Mouse (Mus musculus) adrenal gland (tissue): ENCODE measurements around the gene Ppp1r3d.

Source experiments
- intact Hi-C: fragments of 180-260 bp; cut with DNase I; formaldehyde crosslinking; loops from one replicate; pipeline ENCODE4 v1.15.1; 2025
- long read RNA-seq, 2 experiments: library from polyadenylated mRNA; unstranded; transcript quantifications; one replicate each; pipeline ENCODE4 v2.0.0; 2020; ENCODE audit warnings: borderline replicate concordance in 1 of 2; ENCODE audit not compliant: insufficient replicate concordance in 1 of 2

Gene Ppp1r3d
- long read RNA-seq, experiment 1, partial matches to known transcripts: 0 of 1 reads
- long read RNA-seq, experiment 1, other reads (novel, unspliced or antisense): 0 of 1 reads
- long read RNA-seq, experiment 2, partial matches to known transcripts: 0 of 1 reads
- long read RNA-seq, experiment 2, other reads (novel, unspliced or antisense): 0 of 1 reads

GRCm38 (mm10) chr2:178414261-178415149 is at the start of gene Ppp1r3d, which contains the start of gene Fam217b:
TSS of gene Ppp1r3d (minus strand) at chr2:178414472.
TSS of gene Fam217b (plus strand) at chr2:178414524.
- intact Hi-C loops: no loop called here

- intact Hi-C loops: no loop called here
Observed at GRCm38 (mm10) chr2:178460353-178460752, 46.1 kb upstream of the Ppp1r3d start.

GRCm38 (mm10) chr2:178457414-178457813 is 43.1 kb upstream of the Ppp1r3d start:
- intact Hi-C loops: no loop called here

- intact Hi-C loops: no loop called here
Observed at GRCm38 (mm10) chr2:178454664-178455516, 40.6 kb upstream of the Ppp1r3d start.

GRCm38 (mm10) chr2:178450961-178451360 is 36.7 kb upstream of the Ppp1r3d start:
- intact Hi-C loops: no loop called here

- intact Hi-C loops: no loop called here
Observed at GRCm38 (mm10) chr2:178450236-178450635, 36.0 kb upstream of the Ppp1r3d start.

- intact Hi-C loops: no loop called here
Observed at GRCm38 (mm10) chr2:178449386-178449785, 35.1 kb upstream of the Ppp1r3d start.

- intact Hi-C loops: no loop called here
Observed at GRCm38 (mm10) chr2:178437311-178437710, 23.0 kb upstream of the Ppp1r3d start.

GRCm38 (mm10) chr2:178433903-178434302 is 19.6 kb upstream of the Ppp1r3d start:
- intact Hi-C loops: no loop called here

- intact Hi-C loops: no loop called here
Observed at GRCm38 (mm10) chr2:178433495-178433894, 19.2 kb upstream of the Ppp1r3d start.

- intact Hi-C loops: no loop called here
Observed at GRCm38 (mm10) chr2:178430231-178430630, 16.0 kb upstream of the Ppp1r3d start, which contains the start of gene Cdh26. TSS of gene Cdh26 (plus strand) at chr2:178430531.

- intact Hi-C loops: no loop called here
Observed at GRCm38 (mm10) chr2:178429426-178429825, 15.2 kb upstream of the Ppp1r3d start.

- intact Hi-C loops: no loop called here
Observed at GRCm38 (mm10) chr2:178428676-178429075, 14.4 kb upstream of the Ppp1r3d start.

GRCm38 (mm10) chr2:178428183-178428582 is 13.9 kb upstream of the Ppp1r3d start:
- intact Hi-C loops: no loop called here

- intact Hi-C loops: no loop called here
Observed at GRCm38 (mm10) chr2:178427181-178427580, 12.9 kb upstream of the Ppp1r3d start.

GRCm38 (mm10) chr2:178426229-178426628 is 12.0 kb upstream of the Ppp1r3d start:
- intact Hi-C loops: no loop called here

- intact Hi-C loops: no loop called here
Observed at GRCm38 (mm10) chr2:178423223-178423622, 9.0 kb upstream of the Ppp1r3d start.

GRCm38 (mm10) chr2:178422186-178422585 is 7.9 kb upstream of the Ppp1r3d start:
- intact Hi-C loops: no loop called here

GRCm38 (mm10) chr2:178421603-178422002 is 7.3 kb upstream of the Ppp1r3d start:
- intact Hi-C loops: no loop called here

- intact Hi-C loops: no loop called here
Observed at GRCm38 (mm10) chr2:178420576-178420975, 6.3 kb upstream of the Ppp1r3d start.

- intact Hi-C loops: no loop called here
Observed at GRCm38 (mm10) chr2:178416970-178417369, 2.7 kb upstream of the Ppp1r3d start.

- intact Hi-C loops: no loop called here
Observed at GRCm38 (mm10) chr2:178416427-178416826, 2.2 kb upstream of the Ppp1r3d start.
